Mouse (Mus musculus) neural tube, embryonic 12.5 days (tissue): ENCODE results near the gene Gm28042. TPM values are rescaled to one million over a fixed set of nuclear protein-coding genes. Genes with fewer than 3 reads are reported as not detected.

ENCODE experiments used
- ATAC-seq: fragments of 200-750 bp; cut with Nextera tagmentation; 2 replicates; pipeline ENCODE4 v1.8.0; 2017; ENCODE audit warnings: low read depth, mild to moderate bottlenecking, moderate TSS enrichment, moderate library complexity; ENCODE audit not compliant: low FRiP score
- H3K27ac ChIP-seq: fragments of 300-500 bp; sonication (generic); 2 replicates; pipeline ENCODE4 v1.5.1; 2016
- H3K27me3 ChIP-seq: fragments of 300-500 bp; sonication (generic); replicated peaks from 2 replicates; pipeline ENCODE4 v1.6.1; 2016; ENCODE audit warnings: mild to moderate bottlenecking
- H3K36me3 ChIP-seq: fragments of 300-500 bp; sonication (generic); 2 replicates; pipeline ENCODE4 v1.6.1; 2016; ENCODE audit warnings: mild to moderate bottlenecking
- H3K4me1 ChIP-seq: fragments of 300-500 bp; sonication (generic); 2 replicates; pipeline ENCODE4 v1.6.1; 2016
- H3K4me2 ChIP-seq: fragments of 300-500 bp; sonication (generic); replicated peaks from 2 replicates; pipeline ENCODE4 v1.6.1; 2016; ENCODE audit warnings: mild to moderate bottlenecking
- H3K4me3 ChIP-seq: fragments of 300-500 bp; sonication (generic); 2 replicates; pipeline ENCODE4 v1.5.1; 2016
- H3K9ac ChIP-seq: fragments of 300-500 bp; sonication (generic); 2 replicates; pipeline ENCODE4 v1.6.1; 2016; ENCODE audit warnings: mild to moderate bottlenecking
- H3K9me3 ChIP-seq: fragments of 300-500 bp; sonication (generic); 2 replicates; pipeline ENCODE4 v1.6.1; 2016; ENCODE audit warnings: mild to moderate bottlenecking
- WGBS: fragments of 180-500 bp; shearing (Covaris S2); methylation state at CpG from one replicate; pipeline ENCODE4 v1.1.7; 2016; 5-methylcytosine and 5-hydroxymethylcytosine counted together
- polyA plus RNA-seq: library from polyadenylated mRNA; unstranded; fragments of >200 nt; fragmentation: Nextera tagmentation; extraction: Ambion mirVana; gene quantifications from 2 replicates; pipeline ENCODE4 v1.2.1, GENCODE M21; 2016

Gm28042 gene
- polyA plus RNA-seq, 1 experiment from 2014 or later = 6.3 TPM

- Histone ChIP-seq H3K4me1 (no peaks in the 10 kb centered on the region), H3K9me3 (no peaks in the 10 kb centered on the region), H3K27ac (no peak overlapping the region), H3K36me3 (no peaks in the 10 kb centered on the region; the same call in 1 of the 2 replicates), H3K27me3 (no peaks in the 10 kb centered on the region), H3K4me2 (no peak overlapping the region), H3K4me3 (no peak overlapping the region), H3K9ac (no peak overlapping the region)
- 72% methylated on average over 9 of the region's 9 CpGs for WGBS
- no peak for ATAC-seq
These were observed 31.7 kb upstream of the Gm28042 start for GRCm38 (mm10) chr2:119995391-119996281.

- H3K36me3 ChIP-seq = no peaks in the 10 kb centered on the region; the same call in 1 of the 2 replicates
- no peak for ATAC-seq
- no peaks in the 10 kb centered on the region for H3K4me1 ChIP-seq
- H3K9ac ChIP-seq = no peak overlapping the region
- H3K27ac ChIP-seq = no peak overlapping the region
- no peaks in the 10 kb centered on the region for H3K27me3 ChIP-seq
- H3K4me2 ChIP-seq = no peak overlapping the region
- H3K9me3 ChIP-seq = no peaks in the 10 kb centered on the region
- 84% methylated on average over 4 of the region's 4 CpGs for WGBS
- H3K4me3 ChIP-seq = no peak overlapping the region
These were observed 29.9 kb upstream of the Gm28042 start for GRCm38 (mm10) chr2:119997354-119997753.

DNA sequence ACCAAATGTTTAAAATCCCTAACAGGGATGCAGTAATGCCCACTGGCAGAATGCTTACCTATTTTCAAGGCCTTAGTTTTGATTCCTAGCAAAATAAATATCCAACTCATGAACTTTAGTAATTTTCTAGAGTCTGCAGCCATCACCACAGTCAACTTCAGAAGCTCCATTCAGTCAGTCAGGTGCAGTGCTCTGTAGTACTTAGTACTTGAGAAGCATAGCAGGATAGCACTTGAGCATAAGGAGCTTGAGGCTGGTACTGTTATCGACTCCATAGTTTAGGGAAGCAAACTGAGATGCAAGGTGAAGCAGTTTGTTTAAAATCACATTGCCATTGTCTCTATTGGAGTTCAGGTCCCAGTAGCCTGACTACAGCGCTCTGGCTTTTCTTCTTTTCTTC lies 27.6 kb upstream of the Gm28042 start:
- no peak for ATAC-seq
- WGBS = 96% methylated on average over 2 of the region's 2 CpGs
- peaks cover 2% of the 10 kb centered on the region; the same call in 1 of the 2 replicates for H3K36me3 ChIP-seq
- H3K4me3 ChIP-seq = no peak overlapping the region
- H3K27ac ChIP-seq = no peak overlapping the region
- H3K9me3 ChIP-seq = no peaks in the 10 kb centered on the region
- no peaks in the 10 kb centered on the region for H3K27me3 ChIP-seq
- H3K9ac ChIP-seq = no peak overlapping the region
- no peaks in the 10 kb centered on the region for H3K4me1 ChIP-seq
- no peak overlapping the region for H3K4me2 ChIP-seq

DNA sequence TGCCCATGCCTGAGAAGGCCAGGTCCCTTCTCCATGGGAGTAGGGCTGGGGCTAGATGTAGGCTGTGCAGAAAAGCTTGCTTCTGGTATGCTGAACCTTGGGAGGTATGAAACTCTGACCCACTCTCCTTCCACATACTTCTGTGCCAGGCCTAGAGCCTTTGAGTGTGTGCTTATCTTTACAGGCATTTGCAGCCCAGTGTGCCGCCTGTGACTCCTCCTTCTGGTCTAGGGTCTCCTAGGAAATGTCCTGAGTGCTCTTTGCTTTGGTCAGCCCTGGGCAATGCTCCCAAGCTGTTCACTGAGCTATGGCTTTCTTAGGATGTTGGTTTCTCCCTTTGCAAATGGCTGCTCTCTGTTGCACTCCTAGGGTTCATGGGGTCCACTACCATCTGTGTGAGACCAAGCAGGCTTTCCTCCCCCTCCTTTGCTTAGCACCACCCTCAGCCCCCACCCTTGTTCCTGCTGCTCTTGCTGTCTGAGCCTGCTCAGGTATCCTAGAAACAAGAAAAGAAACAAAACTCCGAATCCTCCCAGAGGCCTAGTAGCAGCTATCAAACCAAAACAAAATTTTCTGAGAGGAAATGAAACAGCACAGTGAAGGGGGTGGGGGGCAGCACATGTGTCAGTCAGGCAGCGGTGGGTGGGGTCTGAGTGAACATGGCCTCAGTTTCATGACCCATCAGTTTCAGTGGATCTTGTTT lies 26.3 kb upstream of the Gm28042 start:
- Histone ChIP-seq H3K4me1 (no peaks in the 10 kb centered on the region), H3K4me2 (no peak overlapping the region), H3K36me3 (peaks cover 2% of the 10 kb centered on the region; the same call in 1 of the 2 replicates), H3K27ac (no peak overlapping the region), H3K27me3 (no peaks in the 10 kb centered on the region), H3K9ac (no peak overlapping the region), H3K4me3 (no peak overlapping the region), H3K9me3 (no peaks in the 10 kb centered on the region)
- WGBS = 84% methylated on average over 3 of the region's 3 CpGs
- no peak for ATAC-seq

- Histone ChIP-seq H3K27me3 (no peaks in the 10 kb centered on the region), H3K36me3 (peaks cover 2% of the 10 kb centered on the region; the same call in 1 of the 2 replicates), H3K9me3 (no peaks in the 10 kb centered on the region), H3K4me1 (no peaks in the 10 kb centered on the region), H3K9ac (no peak overlapping the region), H3K4me3 (no peak overlapping the region), H3K27ac (no peak overlapping the region), H3K4me2 (no peak overlapping the region)
- 80% methylated on average over 4 of the region's 4 CpGs for WGBS
- no peak for ATAC-seq
These were observed 25.3 kb upstream of the Gm28042 start for GRCm38 (mm10) chr2:120001956-120002355.

DNA sequence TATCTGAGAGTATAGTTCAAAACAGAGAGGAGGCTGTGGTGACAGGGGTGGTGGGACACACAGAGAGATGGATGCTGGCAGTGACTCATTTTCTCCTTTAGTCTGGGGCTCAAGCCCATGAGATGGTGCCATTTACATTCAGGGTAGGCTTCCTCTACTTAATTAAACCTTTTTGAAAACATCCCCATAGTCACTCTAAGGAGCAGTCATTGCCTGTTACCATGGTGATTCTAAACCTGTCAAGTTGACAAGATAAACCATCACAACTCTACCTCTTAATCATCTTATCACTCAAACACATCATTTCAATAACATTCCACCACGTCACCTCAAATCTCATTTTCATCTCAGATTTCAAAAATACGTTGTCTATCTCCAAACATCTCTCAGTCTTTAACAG lies 23.3 kb upstream of the Gm28042 start:
- 92% methylated on average over 2 of the region's 2 CpGs for WGBS
- no peak for ATAC-seq
- Histone ChIP-seq H3K4me2 (no peak overlapping the region), H3K27me3 (no peaks in the 10 kb centered on the region), H3K4me1 (no peaks in the 10 kb centered on the region), H3K9me3 (no peaks in the 10 kb centered on the region), H3K9ac (no peak overlapping the region), H3K36me3 (0 out of 2 replicates have a peak, but pooled peaks cover 2% of the 10 kb centered on the region), H3K4me3 (no peak overlapping the region), H3K27ac (no peak overlapping the region)

DNA sequence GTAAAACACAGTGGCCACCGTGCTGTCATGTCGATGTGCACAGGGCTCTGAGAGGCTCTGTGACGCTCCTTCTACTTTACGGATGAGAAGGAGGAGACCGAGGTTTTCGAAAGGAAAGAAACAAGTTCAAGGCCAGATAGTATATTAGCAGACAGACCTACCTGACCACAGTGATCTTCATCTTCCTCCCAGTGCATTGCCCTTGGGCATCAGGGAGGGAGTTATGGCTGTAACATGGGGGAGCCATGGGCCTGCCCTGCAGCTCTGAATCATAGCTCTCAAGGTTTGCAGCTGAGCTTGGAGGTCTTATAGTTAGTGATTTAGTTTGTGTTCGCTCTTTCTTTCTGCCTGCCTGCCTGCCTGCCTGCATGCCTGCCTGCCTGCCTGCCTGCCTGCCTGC lies 20.6 kb upstream of the Gm28042 start:
- Histone ChIP-seq H3K9me3 (no peaks in the 10 kb centered on the region), H3K4me1 (no peaks in the 10 kb centered on the region), H3K27ac (no peak overlapping the region), H3K36me3 (0 out of 2 replicates have a peak, but pooled peaks cover 2% of the 10 kb centered on the region), H3K9ac (no peak overlapping the region), H3K27me3 (no peaks in the 10 kb centered on the region), H3K4me3 (no peak overlapping the region), H3K4me2 (no peak overlapping the region)
- WGBS = 97% methylated on average over 7 of the region's 7 CpGs
- no peak for ATAC-seq

GRCm38 (mm10) chr2:120007680-120008210 lies 19.5 kb upstream of the Gm28042 start:
- H3K4me1 ChIP-seq = no peaks in the 10 kb centered on the region
- WGBS = 90% methylated on average over 4 of the region's 4 CpGs
- no peak overlapping the region for H3K27ac ChIP-seq
- no peaks in the 10 kb centered on the region for H3K9me3 ChIP-seq
- H3K9ac ChIP-seq = no peak overlapping the region
- no peak overlapping the region for H3K4me3 ChIP-seq
- H3K36me3 ChIP-seq = 0 out of 2 replicates have a peak, but pooled peaks cover 1% of the 10 kb centered on the region
- no peak for ATAC-seq
- no peaks in the 10 kb centered on the region for H3K27me3 ChIP-seq
- H3K4me2 ChIP-seq = no peak overlapping the region

GRCm38 (mm10) chr2:120008672-120009071 lies 18.6 kb upstream of the Gm28042 start:
- Histone ChIP-seq H3K9ac (no peak overlapping the region), H3K4me2 (no peak overlapping the region), H3K9me3 (no peaks in the 10 kb centered on the region), H3K27ac (no peak overlapping the region), H3K4me1 (no peaks in the 10 kb centered on the region), H3K4me3 (no peak overlapping the region), H3K36me3 (peaks cover 10% of the 10 kb centered on the region; the same call in 1 of the 2 replicates), H3K27me3 (no peaks in the 10 kb centered on the region)
- ATAC-seq = no peak
- 74% methylated on average over 4 of the region's 4 CpGs for WGBS

- ATAC-seq = no peak
- H3K27me3 ChIP-seq = no peaks in the 10 kb centered on the region
- no peak overlapping the region for H3K9ac ChIP-seq
- 82% methylated on average over 8 of the region's 8 CpGs for WGBS
- no peak overlapping the region for H3K4me3 ChIP-seq
- H3K4me1 ChIP-seq = no peaks in the 10 kb centered on the region
- H3K36me3 ChIP-seq = peaks cover 19% of the 10 kb centered on the region
- H3K4me2 ChIP-seq = no peak overlapping the region
- H3K9me3 ChIP-seq = no peaks in the 10 kb centered on the region
- no peak overlapping the region for H3K27ac ChIP-seq
These were observed 15.7 kb upstream of the Gm28042 start for GRCm38 (mm10) chr2:120011462-120012200.

DNA sequence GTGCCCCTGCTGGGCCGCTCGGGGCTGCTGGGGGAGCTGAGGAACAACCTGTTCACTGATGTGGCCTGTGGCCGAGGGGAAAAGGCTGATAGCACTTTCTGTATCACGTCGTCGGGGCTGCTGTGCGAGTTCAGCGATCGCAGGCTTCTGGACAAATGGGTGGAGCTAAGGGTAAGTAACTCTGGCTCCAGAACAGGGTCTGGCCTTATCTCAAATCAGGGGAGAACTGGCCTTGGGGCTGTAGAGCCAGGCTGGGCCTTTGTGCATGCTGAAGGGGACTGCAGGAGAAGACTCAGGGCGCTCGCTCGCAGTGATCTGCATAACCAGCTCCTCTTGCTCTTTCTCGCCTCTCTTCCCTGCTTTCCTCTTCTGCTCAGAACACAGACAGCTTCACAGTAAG lies 14.4 kb upstream of the Gm28042 start:
- Histone ChIP-seq H3K4me2 (no peak overlapping the region), H3K9ac (no peak overlapping the region), H3K9me3 (no peaks in the 10 kb centered on the region), H3K4me3 (no peak overlapping the region), H3K27ac (no peak overlapping the region), H3K27me3 (no peaks in the 10 kb centered on the region), H3K4me1 (no peaks in the 10 kb centered on the region), H3K36me3 (peaks cover 32% of the 10 kb centered on the region)
- ATAC-seq = no peak
- WGBS = 90% methylated on average over 13 of the region's 13 CpGs
